Mouse (Mus musculus) testis, adult 2 months (tissue): Measurements from ENCODE around the gene Ccdc85c. TPM values are rescaled to one million over a fixed set of nuclear protein-coding genes. Genes with fewer than 3 reads are reported as not detected.

Source experiments
- H3K27ac ChIP-seq: fragments of 200-500 bp; 2 replicates; pipeline ENCODE4 v1.5.1; 2012; ENCODE audit warnings: low read depth, low read length; ENCODE audit not compliant: control insufficient read depth, insufficient read depth
- H3K27me3 ChIP-seq: fragments of 200-500 bp; 2 replicates; pipeline ENCODE4 v1.6.1; 2012; ENCODE audit warnings: mild to moderate bottlenecking, low read length, moderate library complexity; ENCODE audit not compliant: control insufficient read depth, insufficient read depth
- H3K36me3 ChIP-seq: fragments of 200-500 bp; 2 replicates; pipeline ENCODE4 v1.6.1; 2012; ENCODE audit warnings: mild to moderate bottlenecking, low read length; ENCODE audit not compliant: control insufficient read depth, insufficient read depth
- H3K4me1 ChIP-seq: fragments of 200-500 bp; 2 replicates; pipeline ENCODE4 v1.6.1; 2012; ENCODE audit warnings: low read length; ENCODE audit not compliant: control insufficient read depth, insufficient read depth
- H3K4me3 ChIP-seq: fragments of 200-500 bp; 2 replicates; pipeline ENCODE4 v1.5.1; 2012; ENCODE audit warnings: low read depth, mild to moderate bottlenecking, low read length, moderate library complexity, mixed read lengths; ENCODE audit not compliant: control insufficient read depth
- CTCF ChIP-seq: fragments of 200-500 bp; IDR thresholded peaks from 2 replicates; pipeline ENCODE4 v1.5.1; 2012; ENCODE audit warnings: low read depth, mild to moderate bottlenecking, inconsistent platforms, low read length, moderate library complexity; ENCODE audit not compliant: control insufficient read depth, insufficient read depth, insufficient replicate concordance
- POLR2A ChIP-seq: fragments of 200-500 bp; IDR thresholded peaks from 2 replicates; pipeline ENCODE4 v1.6.1; 2012; ENCODE audit warnings: low read depth, mild to moderate bottlenecking, inconsistent platforms, low read length, moderate library complexity; ENCODE audit not compliant: control insufficient read depth
- polyA plus RNA-seq: library from polyadenylated mRNA; depleted of rRNA; stranded (reverse); fragments of >200 nt; gene quantifications from 2 replicates; pipeline ENCODE4 v1.2.3, GENCODE M21; 2012; rRNA removed

Gene Ccdc85c
- polyA plus RNA-seq, 1 experiment = 22.6 TPM

DNA sequence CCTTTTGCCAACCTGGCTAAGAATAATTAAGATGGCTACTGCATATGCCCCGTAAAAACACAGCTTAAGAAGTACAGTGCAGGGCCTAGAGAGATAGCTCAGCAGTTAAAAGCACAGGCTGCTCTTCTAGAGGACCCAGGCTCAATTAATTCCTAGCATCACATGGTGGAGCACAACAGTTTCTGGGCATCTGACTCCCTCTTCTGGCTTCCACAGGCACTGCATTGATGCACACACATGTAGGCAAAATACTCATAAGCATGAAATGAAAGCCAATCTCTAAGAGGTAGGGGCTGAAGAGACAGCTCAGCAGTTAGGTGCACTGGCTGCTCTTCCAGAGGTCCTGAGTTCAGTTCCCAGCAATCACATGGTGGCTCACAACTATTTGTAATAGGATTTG, 113.2 kb downstream of the Ccdc85c start:
- TF ChIP-seq CTCF = no peak
- no peak for TF ChIP-seq POLR2A
- no peak overlapping the region for H3K27ac ChIP-seq
- no peak overlapping the region for H3K4me3 ChIP-seq
- H3K27me3 ChIP-seq = no peaks in the 10 kb centered on the region
- H3K36me3 ChIP-seq = peaks cover 3% of the 10 kb centered on the region
- no peaks in the 10 kb centered on the region for H3K4me1 ChIP-seq

DNA sequence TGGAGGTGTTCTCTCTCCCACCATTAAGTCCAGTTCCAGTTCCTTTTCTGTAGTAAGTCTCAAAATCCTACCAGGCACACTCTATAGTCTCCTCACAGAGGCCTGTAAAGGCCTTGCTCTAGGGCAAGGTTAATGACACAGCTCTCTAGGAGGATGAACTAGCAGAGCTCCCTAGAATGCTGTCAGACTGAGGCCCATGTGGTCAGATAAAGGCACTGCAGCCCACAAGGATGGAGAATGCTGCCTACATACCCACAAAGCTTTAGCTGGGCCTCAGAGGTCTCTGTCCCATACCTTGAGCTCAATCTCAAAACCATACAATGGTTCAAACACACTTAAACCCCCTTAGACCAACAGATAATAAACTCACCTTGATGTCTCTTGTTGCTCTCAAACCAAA, 115.4 kb downstream of the Ccdc85c start:
- no peak overlapping the region for H3K4me3 ChIP-seq
- no peaks in the 10 kb centered on the region for H3K27me3 ChIP-seq
- H3K36me3 ChIP-seq = peaks cover 4% of the 10 kb centered on the region
- H3K4me1 ChIP-seq = no peaks in the 10 kb centered on the region
- no peak overlapping the region for H3K27ac ChIP-seq
- no peak for TF ChIP-seq POLR2A
- no peak for TF ChIP-seq CTCF

Other genes with a start within 250 kb of the Ccdc85c start
- 33.8 and 37.9 TPM in 2 replicates for gene Setd3, start 96.1 kb downstream of the Ccdc85c start, polyA plus RNA-seq
- 225 and 271 TPM in 2 replicates for gene Ccnk, start 95.8 kb downstream of the Ccdc85c start, polyA plus RNA-seq
- gene Hhipl1, start 30.8 kb upstream of the Ccdc85c start, polyA plus RNA-seq = 0.82 and 1.0 TPM in 2 replicates
- gene Cyp46a1, start 59.0 kb upstream of the Ccdc85c start, polyA plus RNA-seq = 17.9 and 19.7 TPM in 2 replicates
- gene Eml1, start 95.5 kb upstream of the Ccdc85c start, polyA plus RNA-seq = 3.8 and 4.0 TPM in 2 replicates